Mouse (Mus musculus) kidney, embryonic 14.5 days (tissue): ENCODE measurements around the gene Cyp11a1. TPM values are rescaled to one million over a fixed set of nuclear protein-coding genes. Genes with fewer than 3 reads are reported as not detected.

Experiments used
- ATAC-seq: fragments of 200-750 bp; cut with Nextera tagmentation; 2 replicates; pipeline ENCODE4 v1.8.0; 2017; ENCODE audit warnings: moderate number of reproducible peaks, mild to moderate bottlenecking, moderate TSS enrichment, moderate library complexity; ENCODE audit not compliant: low FRiP score, low TSS enrichment
- H3K27ac ChIP-seq: fragments of 300-500 bp; sonication (generic); 2 replicates; pipeline ENCODE4 v1.5.1; 2014; ENCODE audit warnings: low read depth, mild to moderate bottlenecking, low read length, moderate library complexity, mixed read lengths
- H3K27me3 ChIP-seq: fragments of 300-500 bp; sonication (generic); 2 replicates; pipeline ENCODE4 v1.6.1; 2014; ENCODE audit warnings: mild to moderate bottlenecking, low read length; ENCODE audit not compliant: control insufficient read depth, insufficient read depth
- H3K36me3 ChIP-seq: fragments of 300-500 bp; sonication (generic); 2 replicates; pipeline ENCODE4 v1.6.1; 2014; ENCODE audit warnings: low read length, mixed read lengths; ENCODE audit not compliant: control insufficient read depth, insufficient read depth
- H3K4me1 ChIP-seq: fragments of 300-500 bp; sonication (generic); 2 replicates; pipeline ENCODE4 v1.6.1; 2014; ENCODE audit warnings: low read length, mixed read lengths; ENCODE audit not compliant: control insufficient read depth, insufficient read depth
- H3K4me2 ChIP-seq: fragments of 300-500 bp; sonication (generic); replicated peaks from 2 replicates; pipeline ENCODE4 v1.6.1; 2014; ENCODE audit warnings: low read depth, mild to moderate bottlenecking, low read length
- H3K4me3 ChIP-seq: fragments of 300-500 bp; sonication (generic); 2 replicates; pipeline ENCODE4 v1.5.1; 2014; ENCODE audit warnings: mild to moderate bottlenecking, low read length
- H3K9ac ChIP-seq: fragments of 300-500 bp; sonication (generic); 2 replicates; pipeline ENCODE4 v1.6.1; 2014; ENCODE audit warnings: low read depth, mild to moderate bottlenecking, low read length, moderate library complexity
- H3K9me3 ChIP-seq: fragments of 300-500 bp; sonication (generic); 2 replicates; pipeline ENCODE4 v1.6.1; 2016; ENCODE audit warnings: low read length; ENCODE audit not compliant: control insufficient read depth
- WGBS: fragments of 180-500 bp; shearing (Covaris S2); extraction: QIAGEN DNeasy Blood & Tissue Kit; methylation state at CpG from one replicate; pipeline ENCODE4 v1.1.7; 2014; 5-methylcytosine and 5-hydroxymethylcytosine counted together
- polyA plus RNA-seq: library from polyadenylated mRNA; unstranded; fragments of >200 nt; fragmentation: Nextera tagmentation; extraction: Ambion mirVana; gene quantifications from 2 replicates; pipeline ENCODE4 v1.2.1, GENCODE M21; 2014

The Cyp11a1 gene
- polyA plus RNA-seq, 1 experiment from 2014 or later, result 0.87 TPM

- H3K4me2 ChIP-seq, result no peak overlapping the region
- peaks cover 3% of the 10 kb centered on the region; the same call in 1 of the 2 replicates for H3K27me3 ChIP-seq
- no peaks in the 10 kb centered on the region; the same call in 1 of the 2 replicates for H3K4me1 ChIP-seq
- H3K27ac ChIP-seq, result no peak overlapping the region
- H3K9me3 ChIP-seq, result no peaks in the 10 kb centered on the region
- ATAC-seq, result no peak
- H3K36me3 ChIP-seq, result no peaks in the 10 kb centered on the region
- WGBS, result 85% methylated on average over 3 of the region's 3 CpGs
- no peak overlapping the region for H3K4me3 ChIP-seq
- no peak overlapping the region for H3K9ac ChIP-seq
These were observed 61.3 kb downstream of the Cyp11a1 start for GRCm38 (mm10) chr9:58067546-58067945.

GRCm38 (mm10) chr9:58074561-58074960, 68.3 kb downstream of the Cyp11a1 start:
- H3K4me2 ChIP-seq, result no peak overlapping the region
- no peaks in the 10 kb centered on the region for H3K27me3 ChIP-seq
- H3K36me3 ChIP-seq, result no peaks in the 10 kb centered on the region
- WGBS, result 38% methylated on average over 3 of the region's 3 CpGs
- H3K9me3 ChIP-seq, result no peaks in the 10 kb centered on the region
- no peaks in the 10 kb centered on the region for H3K4me1 ChIP-seq
- no peak overlapping the region for H3K4me3 ChIP-seq
- no peak for ATAC-seq
- no peak overlapping the region for H3K9ac ChIP-seq
- H3K27ac ChIP-seq, result no peak overlapping the region

Other genes with a start within 250 kb of the Cyp11a1 start
- 61.0 and 69.3 TPM in 2 replicates for gene Clk3, start 240.6 kb upstream of the Cyp11a1 start, polyA plus RNA-seq
- gene Arid3b, start 169.6 kb upstream of the Cyp11a1 start, polyA plus RNA-seq, result 6.5 and 7.2 TPM in 2 replicates
- 106 and 108 TPM in 2 replicates for gene Ubl7, start 95.4 kb upstream of the Cyp11a1 start, polyA plus RNA-seq
- 0.93 TPM in 2 replicates for gene Sema7a, start 66.3 kb upstream of the Cyp11a1 start, polyA plus RNA-seq
- gene Stra6, start 57.4 kb downstream of the Cyp11a1 start, polyA plus RNA-seq, result 25.7 and 39.2 TPM in 2 replicates
- 0.09 and 0.57 TPM in 2 replicates for gene Ccdc33, start 112.4 kb downstream of the Cyp11a1 start, polyA plus RNA-seq
- 47.4 and 48.6 TPM in 2 replicates for gene Islr, start 197.9 kb downstream of the Cyp11a1 start, polyA plus RNA-seq
- 0.12 and 0.23 TPM in 2 replicates for gene Islr2, start 197.9 kb downstream of the Cyp11a1 start, polyA plus RNA-seq
- 13.5 and 25.0 TPM in 2 replicates for gene Pml, start 243.4 kb downstream of the Cyp11a1 start, polyA plus RNA-seq
- 22.3 and 29.8 TPM in 2 replicates for gene Stoml1, start 246.8 kb downstream of the Cyp11a1 start, polyA plus RNA-seq